In the genomic region with DNA sequence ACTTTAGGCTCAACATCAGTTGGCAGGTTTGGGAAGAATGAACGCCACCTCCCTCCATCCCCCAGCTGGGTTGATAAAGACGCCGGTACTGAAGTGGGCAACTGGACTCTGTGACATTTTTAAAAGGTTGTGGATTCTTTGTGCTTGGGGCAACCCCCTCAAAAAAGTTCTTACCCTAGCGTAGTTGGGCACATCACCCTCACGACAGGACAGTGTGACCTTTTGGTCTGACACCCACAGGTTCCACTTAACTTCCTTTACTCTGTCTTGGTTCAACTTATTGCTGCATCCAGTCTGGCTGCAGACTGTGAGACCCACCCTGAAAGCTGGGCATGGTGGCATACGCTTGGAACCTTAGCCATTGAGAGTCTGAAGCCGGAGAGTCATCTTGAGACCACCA, we compare ENCODE assay signal across 30 mouse cellular contexts. TPM values are rescaled to one million over a fixed set of nuclear protein-coding genes. Genes with fewer than 3 reads are reported as not detected.
"Had no signal": no experiment of that assay in that cellular context is flagged by ENCODE, and none has a peak within 500 bp of the region (broad histone marks: within the 10 kb centered on the region; RNA-seq: fewer than 3 reads in every experiment).

No protein-coding gene starts in this region.

- ATAC-seq: forebrain, embryonic 15.5 days; forebrain, postnatal 0 days; hindbrain, postnatal 0 days; inflammation-experienced regulatory T-cells, adult 6 months; intestine, embryonic 15.5 days; intestine, postnatal 0 days; liver, embryonic 12.5 days had no signal

- H3K27ac ChIP-seq: forebrain, embryonic 15.5 days; heart, embryonic 10.5 days; hindbrain, embryonic 13.5 days; hindbrain, embryonic 15.5 days; hindbrain, postnatal 0 days; intestine, embryonic 15.5 days; layer of hippocampus, adult 2 months; left cerebral cortex, adult 2 months; limb, embryonic 10.5 days; limb, embryonic 12.5 days; liver, embryonic 12.5 days; liver, embryonic 14.5 days had no signal

- H3K27me3 ChIP-seq: forebrain, embryonic 15.5 days; hindbrain, embryonic 13.5 days; hindbrain, embryonic 15.5 days; intestine, embryonic 15.5 days; limb, embryonic 12.5 days; liver, embryonic 12.5 days had no signal

- H3K9me3 ChIP-seq: forebrain, embryonic 15.5 days; heart, embryonic 10.5 days; hindbrain, embryonic 13.5 days; hindbrain, embryonic 15.5 days; intestine, embryonic 15.5 days; limb, embryonic 10.5 days; limb, embryonic 12.5 days; liver, embryonic 12.5 days had no signal

- H3K4me3 ChIP-seq: forebrain, embryonic 15.5 days; heart, embryonic 10.5 days; hindbrain, embryonic 13.5 days; hindbrain, embryonic 15.5 days; intestine, embryonic 15.5 days; layer of hippocampus, adult 2 months; left cerebral cortex, adult 2 months; limb, embryonic 10.5 days; limb, embryonic 12.5 days; liver, embryonic 12.5 days had no signal

- H3K4me2 ChIP-seq: forebrain, embryonic 15.5 days; hindbrain, embryonic 13.5 days; hindbrain, embryonic 15.5 days; intestine, embryonic 15.5 days; limb, embryonic 12.5 days; liver, embryonic 12.5 days had no signal

- H3K9ac ChIP-seq: forebrain, embryonic 15.5 days; forebrain, postnatal 0 days; hindbrain, embryonic 13.5 days; hindbrain, embryonic 15.5 days; intestine, embryonic 15.5 days; limb, embryonic 12.5 days; liver, embryonic 12.5 days; liver, embryonic 14.5 days had no signal

- H3K4me1 ChIP-seq: hindbrain, embryonic 15.5 days had no signal

- DNase-seq: forebrain, postnatal 0 days; gastrocnemius, postnatal 14 days; gastrocnemius, postnatal 36 days; heart, adult 18-20 months; kidney, adult 18-20 months; kidney, adult 8-10 months; kidney, postnatal 10 days; kidney, postnatal 25 days; kidney, postnatal 4 days had no signal

- H3K36me3 ChIP-seq: forebrain, embryonic 15.5 days; heart, embryonic 10.5 days; hindbrain, embryonic 13.5 days; hindbrain, embryonic 15.5 days; intestine, embryonic 15.5 days; limb, embryonic 10.5 days; limb, embryonic 12.5 days; liver, embryonic 12.5 days had no signal

RNA-seq across cellular contexts. Expression of a gene that starts 11.9 kb away (rescaled TPM):
- total RNA-seq: forebrain, postnatal 0 days; hematopoietic stem cell, adult 5-6 weeks; hindbrain, postnatal 0 days; liver, adult 2 months had no signal
- polyA plus RNA-seq: forebrain, postnatal 0 days; gonadal fat pad, adult 2 months; heart, postnatal 0 days; hindbrain, embryonic 11.5 days; hindbrain, embryonic 13.5 days; hindbrain, embryonic 15.5 days; hindbrain, postnatal 0 days; intestine, embryonic 15.5 days; intestine, postnatal 0 days; kidney, embryonic 14.5 days; limb, embryonic 10.5 days; limb, embryonic 14.5 days; liver, adult 2 months; liver, embryonic 12.5 days; liver, embryonic 14.5 days had no signal

RNA-seq across cellular contexts. Expression of a gene that starts 50.2 kb away (rescaled TPM):
- total RNA-seq: hematopoietic stem cell, adult 5-6 weeks had no signal
- polyA plus RNA-seq: inflammation-experienced regulatory T-cells, adult 6 months had no signal
